Mouse (Mus musculus) olfactory bulb, adult 2 months (tissue): ENCODE measurements at regions not wholly inside any gene's neighbourhood (a gene's known extent, or its start where the extent isn't known, plus 50 kb on each side); places are given as distances from the start of the nearest gene placed in this dataset.

ENCODE experiments used
- CTCF ChIP-seq: fragments of 200-500 bp; IDR thresholded peaks from 2 replicates; pipeline ENCODE4 v1.5.1; 2012; ENCODE audit warnings: low read depth, mild to moderate bottlenecking, low read length, moderate library complexity; ENCODE audit not compliant: insufficient read depth
- POLR2A ChIP-seq: fragments of 200-500 bp; IDR thresholded peaks from 2 replicates; pipeline ENCODE4 v1.6.1; 2012; ENCODE audit warnings: mild to moderate bottlenecking, low read depth, low read length, moderate library complexity; ENCODE audit not compliant: insufficient read depth

DNA sequence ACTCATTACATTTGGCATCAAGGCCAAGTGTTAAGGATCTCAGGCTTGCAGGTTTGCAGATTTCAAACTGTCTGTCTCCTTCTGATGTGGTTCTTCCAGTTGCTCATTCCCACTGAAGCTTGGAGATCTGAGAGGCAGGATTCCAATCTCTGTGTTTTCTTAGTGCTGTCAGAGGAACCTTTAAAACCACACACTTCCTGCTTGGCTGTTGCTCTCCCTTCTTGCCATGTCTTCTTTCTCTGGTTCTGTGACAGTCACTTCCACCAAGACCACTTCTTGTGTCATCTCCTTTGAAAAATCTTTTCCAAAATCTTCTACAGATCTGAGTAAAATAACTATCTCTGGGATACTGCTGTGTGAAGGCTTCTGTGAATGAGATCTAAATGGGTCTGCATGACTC lies 117.3 kb downstream of the Gm5426 start:
- TF ChIP-seq POLR2A (no peak), CTCF (no peak)
